Mouse (Mus musculus) heart, adult 2 months (tissue): ENCODE measurements around the gene Lmntd1.

Experiments
- CTCF ChIP-seq: fragments of 200-600 bp; IDR thresholded peaks from 2 replicates; pipeline ENCODE4 v1.8.1; 2022; ENCODE audit warnings: antibody characterized with exemption, mild to moderate bottlenecking, moderate library complexity
- POLR2A ChIP-seq: fragments of 200-500 bp; IDR thresholded peaks from 2 replicates; pipeline ENCODE4 v1.6.1; 2011; ENCODE audit warnings: mild to moderate bottlenecking, low read depth, low read length, control low read depth; ENCODE audit not compliant: insufficient read depth

DNA sequence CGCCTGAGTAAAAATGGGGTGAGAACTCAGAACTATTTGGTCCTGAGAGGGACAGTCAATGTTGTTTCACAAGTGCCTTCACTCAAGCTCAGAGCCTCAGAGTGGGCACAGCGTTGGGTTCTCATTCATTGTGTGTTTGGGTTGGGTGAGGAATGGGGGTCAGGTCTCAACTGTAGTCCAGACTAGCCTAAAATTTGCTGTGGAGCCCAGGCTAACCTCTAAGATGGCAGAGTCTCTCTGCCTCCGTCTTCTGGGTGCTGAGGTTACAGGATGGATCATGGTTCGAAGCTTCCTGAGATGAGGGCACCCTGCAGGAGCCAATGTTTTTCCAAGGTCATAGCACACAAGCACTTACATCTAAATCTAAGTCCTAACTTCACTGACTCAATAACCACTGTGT lies 37.4 kb downstream of the Lmntd1 start:
- TF ChIP-seq CTCF = no peak
- no peak for TF ChIP-seq POLR2A
